Mouse (Mus musculus) brain, adult 2 months (tissue): ENCODE measurements around the gene Rbm33.

Source experiments
- DNase-seq: peaks from one replicate; pipeline ENCODE4 v3.0.0; 2011; ENCODE audit warnings: low read depth, low spot score

Gene Rbm33

GRCm38 (mm10) chr5:28316722-28317245 lies at the start of gene Rbm33:
Rbm33 (plus strand) TSS chr5:28317121.
- peak; percentile 97 for DNase-seq

GRCm38 (mm10) chr5:28267576-28267975 lies 49.3 kb upstream of the Rbm33 start:
- no peak for DNase-seq

DNA sequence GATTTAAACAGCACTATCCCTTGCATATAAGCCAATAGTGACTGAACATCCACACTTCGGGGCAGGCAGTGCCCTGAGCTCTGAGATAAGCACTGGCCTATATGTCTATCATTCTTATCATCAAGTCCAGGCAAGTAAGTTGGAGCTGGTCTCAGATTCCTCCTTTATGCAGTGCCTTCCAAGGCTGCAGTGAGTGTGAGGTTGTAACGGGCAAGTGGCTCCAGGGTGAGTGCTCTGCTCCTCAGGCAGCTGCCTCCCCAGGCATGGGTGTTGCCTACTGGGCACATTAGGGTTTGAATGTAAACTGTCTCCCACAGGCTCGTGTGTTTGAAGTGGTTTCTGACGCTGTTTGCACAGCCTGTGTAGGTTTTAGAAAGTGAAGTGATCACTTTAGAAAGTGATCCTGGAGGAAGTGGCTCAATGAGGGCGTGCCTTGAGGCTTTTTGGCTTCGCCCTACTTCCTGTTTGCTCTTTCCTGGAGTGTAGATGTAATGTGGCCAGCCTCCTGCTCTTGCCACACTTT lies 47.4 kb upstream of the Rbm33 start:
- no peak for DNase-seq

- no peak for DNase-seq
Measured at GRCm38 (mm10) chr5:28272836-28273235, 44.1 kb upstream of the Rbm33 start.

- no peak for DNase-seq
Measured at GRCm38 (mm10) chr5:28277279-28277678, 39.6 kb upstream of the Rbm33 start.

DNA sequence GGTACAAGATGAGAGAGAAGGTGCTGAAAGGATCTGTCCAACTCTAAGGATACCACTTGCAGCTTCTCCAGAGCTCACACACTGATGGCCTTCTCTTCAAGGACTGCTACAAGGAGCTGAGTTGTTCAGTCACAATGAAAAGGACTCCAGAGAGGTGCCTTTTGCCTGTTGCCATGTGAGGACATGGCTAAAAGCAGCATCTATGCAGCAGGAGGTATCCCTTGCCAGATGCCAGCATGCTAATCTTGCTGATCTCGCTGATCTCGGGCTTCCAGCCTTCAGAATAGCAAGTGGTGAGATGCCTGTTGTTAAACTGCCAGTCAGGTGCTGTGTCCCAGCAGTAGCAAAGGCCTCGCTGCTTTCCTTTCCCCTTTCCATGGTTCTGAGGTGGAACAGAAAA lies 27.8 kb upstream of the Rbm33 start:
- peak; percentile 83 for DNase-seq

DNA sequence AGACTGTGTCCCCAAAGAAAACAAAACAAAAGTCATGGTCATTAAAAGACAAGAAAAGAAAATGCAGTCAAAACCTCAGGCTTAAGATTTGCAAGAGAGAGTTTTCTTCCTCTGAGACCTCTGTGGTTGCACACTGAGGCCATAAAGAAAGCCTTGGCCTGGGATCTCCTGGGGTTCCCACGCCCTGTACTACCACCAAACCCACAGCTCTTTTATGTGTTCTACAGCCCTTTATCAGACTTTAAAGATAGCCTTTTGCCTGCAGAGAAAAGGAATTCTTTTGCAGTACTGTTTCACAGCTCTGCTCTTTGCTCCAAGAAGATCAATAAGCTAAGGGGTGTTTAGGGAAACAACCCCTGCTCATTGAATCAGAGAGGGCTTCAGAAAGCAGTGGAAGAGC lies 26.3 kb upstream of the Rbm33 start:
- no peak for DNase-seq

DNA sequence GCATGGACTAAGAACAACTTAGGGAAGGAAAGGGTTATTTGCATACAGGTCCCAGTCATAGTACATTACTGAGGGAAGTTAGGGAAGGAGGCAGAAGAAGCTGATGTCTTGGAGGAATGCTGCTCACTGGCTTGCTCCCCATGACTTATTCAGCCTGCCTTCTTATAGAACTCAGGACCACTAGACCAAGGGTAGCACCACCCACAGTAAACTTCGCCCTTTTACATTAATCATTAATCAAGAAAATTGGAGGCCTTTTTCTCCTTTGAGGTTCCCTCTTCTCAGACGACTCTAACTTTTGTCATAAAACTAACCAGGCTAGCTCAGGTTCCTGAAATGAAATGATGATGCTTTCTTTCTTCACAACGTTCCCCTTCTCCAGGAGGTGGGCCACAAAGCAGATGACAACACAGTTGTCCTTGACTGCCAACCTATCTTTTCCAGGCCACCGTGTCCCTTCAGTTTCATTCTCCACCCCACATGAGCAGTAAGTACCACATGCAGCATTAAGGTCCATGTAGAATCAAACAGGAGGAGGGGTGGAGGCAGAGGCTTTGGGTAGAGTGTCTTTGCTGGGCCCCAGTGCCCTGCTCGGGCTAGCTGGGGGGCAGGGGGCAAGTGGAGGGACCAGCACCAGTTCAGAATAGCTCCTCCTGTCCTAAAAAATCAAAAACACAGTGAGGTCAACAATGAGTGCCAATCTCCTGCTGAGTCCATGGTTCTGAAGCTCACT lies 25.6 kb upstream of the Rbm33 start:
- DNase-seq, result no peak

- no peak for DNase-seq
Measured at GRCm38 (mm10) chr5:28292281-28292680, 24.6 kb upstream of the Rbm33 start.

GRCm38 (mm10) chr5:28293990-28294389 lies 22.9 kb upstream of the Rbm33 start:
- DNase-seq, result peak; percentile 87

DNA sequence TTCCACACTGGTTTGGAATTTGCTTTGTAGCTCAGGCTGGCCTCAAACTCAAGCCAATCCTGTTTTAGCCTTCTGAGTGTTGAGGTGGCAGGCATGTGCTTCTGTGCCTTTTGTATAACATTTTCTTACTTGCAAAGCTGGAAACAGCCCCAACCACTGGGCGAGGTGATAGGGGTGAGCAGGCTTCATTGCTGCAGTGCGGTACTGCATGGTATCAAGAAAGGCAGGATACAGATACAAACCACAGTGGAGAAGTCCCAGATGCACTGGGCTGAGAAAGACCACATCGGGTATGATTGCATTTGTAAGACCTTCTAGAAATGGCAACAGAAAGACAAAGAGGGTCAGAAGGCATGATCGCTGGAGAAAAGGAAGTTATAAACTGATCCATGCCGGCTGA lies 18.8 kb upstream of the Rbm33 start:
- no peak for DNase-seq

DNA sequence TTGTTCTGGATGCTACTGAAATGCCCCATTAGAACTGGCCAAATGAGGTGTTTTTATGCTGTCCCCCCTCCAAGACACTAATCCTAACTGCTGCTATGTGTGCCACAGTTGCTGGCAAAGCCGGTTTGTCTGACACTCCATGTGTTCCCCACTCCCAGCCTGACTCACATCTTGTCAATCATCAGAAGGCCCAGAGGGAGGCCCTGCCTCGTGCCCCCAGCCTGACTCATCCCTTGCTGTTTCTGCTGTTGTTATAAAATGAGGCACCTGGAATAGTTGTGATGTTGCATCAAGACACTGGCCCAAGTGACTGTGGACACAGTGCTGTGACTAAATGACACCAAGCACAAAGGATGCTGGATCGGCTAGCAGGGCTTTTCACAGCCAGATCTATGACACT lies 18.2 kb upstream of the Rbm33 start:
- no peak for DNase-seq

GRCm38 (mm10) chr5:28299346-28299745 lies 17.6 kb upstream of the Rbm33 start:
- DNase-seq, result no peak

DNA sequence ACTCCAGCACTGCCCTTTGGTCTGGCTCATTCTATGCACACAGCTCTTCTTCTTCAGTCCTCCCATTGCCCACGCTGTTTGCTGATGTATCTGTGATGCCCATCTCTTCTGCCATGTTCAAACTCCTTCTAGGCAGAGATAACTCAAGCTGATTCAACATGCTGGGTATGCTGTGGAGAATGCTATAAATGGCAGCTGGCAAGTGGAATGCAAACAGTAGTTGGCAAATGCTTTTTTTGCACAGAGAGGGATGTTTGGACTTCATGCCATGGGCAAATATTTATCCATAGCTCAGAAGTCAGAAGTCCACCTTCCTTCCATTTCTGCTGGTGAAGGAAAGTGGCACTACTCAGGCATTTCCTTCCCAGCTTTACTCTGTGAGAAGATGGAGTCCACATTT lies 14.2 kb upstream of the Rbm33 start:
- no peak for DNase-seq

GRCm38 (mm10) chr5:28304551-28304950 lies 12.4 kb upstream of the Rbm33 start:
- DNase-seq, result no peak

DNA sequence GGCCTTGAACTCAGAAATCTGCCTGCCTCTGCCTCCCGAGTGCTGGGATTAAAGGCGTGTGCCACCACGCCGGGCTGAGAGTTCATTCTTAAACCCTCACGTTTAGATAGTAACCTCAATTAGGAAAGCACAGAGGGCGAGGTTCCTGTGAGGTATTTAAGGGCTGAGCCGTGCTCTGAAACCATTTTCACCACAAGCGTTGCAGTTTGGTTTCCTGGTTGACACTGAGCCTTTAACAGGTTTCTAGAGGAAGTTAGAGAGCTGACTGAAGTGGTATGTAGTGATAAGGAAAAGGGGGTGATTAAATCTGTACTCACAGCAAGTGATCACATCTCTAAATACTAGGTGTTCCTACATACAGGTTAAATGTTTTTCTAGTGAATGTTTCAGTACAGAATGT lies 1.4 kb upstream of the Rbm33 start:
- DNase-seq, result no peak

DNA sequence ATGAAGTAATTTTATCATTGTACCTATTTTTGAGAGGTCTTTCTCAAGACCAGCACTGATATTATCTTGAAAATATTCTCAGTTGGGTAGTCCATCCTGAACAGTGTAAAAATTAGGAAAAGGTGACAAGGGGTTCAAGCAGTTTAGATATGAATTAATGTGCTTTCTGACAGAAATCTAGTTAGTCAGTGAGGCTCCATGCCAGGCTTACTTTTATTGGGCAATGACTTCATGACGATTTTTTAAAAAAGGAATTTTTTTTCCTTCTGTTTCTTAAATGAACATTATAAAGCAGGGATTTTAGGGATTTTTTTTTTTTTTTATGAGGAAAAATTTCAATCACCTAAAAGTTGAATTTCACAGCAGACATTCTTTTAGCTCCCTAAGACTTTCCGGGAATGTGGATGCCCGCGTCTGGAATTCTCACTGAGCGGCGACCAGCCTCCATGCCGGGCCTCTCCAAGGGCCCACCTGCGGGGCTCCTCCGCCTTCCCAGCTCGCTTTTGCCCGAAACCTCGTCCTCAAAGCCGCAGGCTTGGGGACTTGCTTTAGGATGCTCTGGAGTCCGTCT lies 685 bp upstream of the Rbm33 start:
- peak; percentile 25 for DNase-seq

GRCm38 (mm10) chr5:28317253-28317916 lies 464 bp downstream of the Rbm33 start:
- DNase-seq, result peak; percentile 40

GRCm38 (mm10) chr5:28317917-28318267 lies 971 bp downstream of the Rbm33 start:
- DNase-seq, result no peak

DNA sequence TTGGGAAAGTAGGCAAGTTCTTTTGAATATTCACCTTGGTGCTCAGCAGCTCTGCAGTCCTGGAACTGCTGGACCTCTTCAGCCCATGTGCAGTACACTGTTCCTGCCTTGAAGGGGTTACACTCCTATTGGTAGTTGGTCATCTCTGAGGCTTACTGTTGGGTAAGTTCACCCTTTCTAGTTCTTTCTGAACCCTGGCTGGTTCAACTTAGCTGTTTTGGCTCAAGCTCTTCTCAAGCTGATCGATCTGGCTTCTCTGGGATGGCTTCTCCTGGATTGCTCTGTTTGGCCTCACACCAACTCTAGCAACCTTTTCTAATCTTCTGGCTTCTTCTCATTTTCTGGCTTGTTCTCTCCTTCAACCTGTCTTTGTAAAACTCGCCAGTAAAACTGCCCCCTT lies 1.8 kb downstream of the Rbm33 start:
- DNase-seq, result no peak

GRCm38 (mm10) chr5:28321769-28322168 lies 4.8 kb downstream of the Rbm33 start:
- no peak for DNase-seq

GRCm38 (mm10) chr5:28322189-28322588 lies 5.3 kb downstream of the Rbm33 start:
- DNase-seq, result peak; percentile 41

DNA sequence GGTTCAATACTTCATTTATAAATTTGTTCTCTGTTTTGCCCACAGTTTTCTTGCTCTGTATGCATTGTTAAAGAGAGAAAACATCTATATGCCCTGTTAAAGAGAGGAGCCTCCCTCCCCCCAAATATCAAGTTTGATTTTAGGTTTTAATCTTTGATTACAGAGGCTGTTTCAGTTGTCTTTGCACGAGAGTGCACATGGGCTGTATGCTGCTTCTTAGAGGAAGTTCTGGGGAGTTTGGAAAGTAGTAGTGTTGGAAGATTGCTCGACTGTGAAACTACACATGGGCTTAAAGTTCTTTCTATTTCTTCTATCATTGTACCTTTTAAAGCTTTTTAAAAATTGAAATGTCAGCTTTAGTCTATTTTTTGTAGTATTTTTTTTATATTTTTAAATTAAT lies 6.9 kb downstream of the Rbm33 start:
- no peak for DNase-seq
